Mouse (Mus musculus): ENCODE data around the gene Ephb3. TPM values are rescaled to one million over a fixed set of nuclear protein-coding genes. Genes with fewer than 3 reads are reported as not detected.

Ephb3 gene
- polyA plus RNA-seq, 1 experiment from 2014 or later, result 14.6 TPM

DNA sequence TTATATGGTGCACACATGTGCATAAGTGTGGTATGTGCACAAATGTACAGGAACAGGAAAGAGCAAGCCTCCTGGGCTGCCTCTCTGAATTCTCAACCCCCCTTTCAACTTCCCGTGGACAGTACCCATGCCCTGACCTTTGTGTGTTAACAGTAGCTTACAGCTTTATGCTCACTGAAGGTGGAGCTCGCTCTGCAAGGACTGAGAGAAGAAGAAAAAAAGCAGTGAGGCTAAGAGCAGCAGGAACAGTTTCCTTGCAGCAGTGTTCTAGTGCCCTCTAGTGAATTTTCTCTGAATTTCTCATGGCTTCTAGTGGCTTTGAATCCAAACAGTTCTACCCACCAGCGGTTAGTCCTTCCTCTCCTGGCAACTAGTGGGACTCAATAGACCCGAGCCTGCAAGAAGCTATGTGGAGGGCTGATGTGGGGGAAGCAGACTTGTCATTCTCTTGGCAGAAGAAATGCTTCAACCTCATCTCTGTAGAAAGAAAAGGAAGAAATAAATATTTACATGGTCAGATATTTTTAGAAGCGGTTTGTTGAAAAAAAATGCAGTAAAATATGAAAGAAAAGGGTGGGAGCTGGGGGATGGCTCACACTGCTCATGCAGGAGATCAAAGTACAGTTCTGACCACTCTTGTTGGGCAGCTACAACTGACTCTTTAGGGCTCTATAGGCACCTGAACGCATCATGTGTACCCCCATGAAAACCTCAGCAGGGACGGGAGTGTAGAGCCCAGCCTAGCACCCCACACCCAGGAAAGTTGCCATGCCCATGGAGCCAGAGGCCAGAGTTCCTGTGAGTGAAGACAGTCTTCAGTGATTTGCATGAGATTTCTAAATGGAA, 11.8 kb upstream of the Ephb3 start:
- Histone ChIP-seq H3K4me1 (peaks cover 5% of the 10 kb centered on the region; the same call in 1 of the 2 replicates), H3K36me3 (no peaks in the 10 kb centered on the region), H3K27me3 (ENCODE audit: low read depth, poor library complexity, severe bottlenecking) (no peaks in the 10 kb centered on the region), H3K4me3 (no peak overlapping the region), H3K27ac (replicated peaks) (no peak overlapping the region), H3K9me3 (replicated peaks) (no peaks in the 10 kb centered on the region)
- WGBS, result 44% methylated on average over 7 of the region's 7 CpGs
- DNase-seq (ENCODE audit: low spot score), result peak; percentile 39

- Histone ChIP-seq H3K9me3 (replicated peaks) (no peaks in the 10 kb centered on the region), H3K4me3 (no peak overlapping the region), H3K27ac (replicated peaks) (no peak overlapping the region), H3K36me3 (no peaks in the 10 kb centered on the region), H3K4me1 (peaks cover 5% of the 10 kb centered on the region; the same call in 1 of the 2 replicates), H3K27me3 (ENCODE audit: low read depth, poor library complexity, severe bottlenecking) (no peaks in the 10 kb centered on the region)
- 91% methylated on average over 12 of the region's 12 CpGs for WGBS
- DNase-seq (ENCODE audit: low spot score), result no peak
These were observed 10.4 kb upstream of the Ephb3 start for GRCm38 (mm10) chr16:21194182-21194581.

GRCm38 (mm10) chr16:21195260-21195866, 9.2 kb upstream of the Ephb3 start:
- DNase-seq (ENCODE audit: low spot score), result no peak
- H3K4me3 ChIP-seq, result no peak overlapping the region

GRCm38 (mm10) chr16:21196576-21196975, 8.0 kb upstream of the Ephb3 start:
- Histone ChIP-seq H3K9me3 (replicated peaks) (no peaks in the 10 kb centered on the region), H3K27me3 (ENCODE audit: low read depth, poor library complexity, severe bottlenecking) (peaks cover 6% of the 10 kb centered on the region; the same call in 1 of the 2 replicates), H3K27ac (replicated peaks) (no peak overlapping the region), H3K4me3 (no peak overlapping the region), H3K36me3 (no peaks in the 10 kb centered on the region), H3K4me1 (peaks cover 5% of the 10 kb centered on the region; the same call in 1 of the 2 replicates)
- WGBS, result 89% methylated on average over 3 of the region's 3 CpGs
- DNase-seq (ENCODE audit: low spot score), result no peak

More at GRCm38 (mm10) chr16:21195260-21195866, 9.2 kb upstream of the Ephb3 start:
- H3K9me3 ChIP-seq (replicated peaks), result no peaks in the 10 kb centered on the region
- H3K36me3 ChIP-seq, result no peaks in the 10 kb centered on the region
- H3K27me3 ChIP-seq (ENCODE audit: low read depth, poor library complexity, severe bottlenecking), result peaks cover 6% of the 10 kb centered on the region; the same call in 1 of the 2 replicates
- peaks cover 5% of the 10 kb centered on the region; the same call in 1 of the 2 replicates for H3K4me1 ChIP-seq
- 74% methylated on average over 8 of the region's 8 CpGs for WGBS
- H3K27ac ChIP-seq (replicated peaks), result no peak overlapping the region

DNA sequence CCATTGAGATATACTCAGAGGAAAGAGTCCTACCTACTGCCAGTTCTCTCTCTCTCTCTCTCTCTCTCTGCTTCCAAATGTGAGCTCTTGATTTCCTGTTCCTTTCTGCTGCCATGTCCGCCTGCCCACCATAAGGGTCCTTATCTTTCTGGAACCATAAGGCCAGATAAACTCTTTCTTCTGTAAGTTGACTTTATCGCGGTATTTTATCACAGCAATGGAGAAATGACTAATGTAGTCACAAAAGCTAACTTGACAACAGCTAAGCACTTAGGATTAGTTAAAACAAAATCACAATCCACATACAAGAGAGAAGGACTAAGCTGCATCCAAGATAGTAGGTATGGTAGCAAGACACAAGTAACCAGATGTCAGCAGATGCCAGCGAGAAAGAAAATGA, 7.0 kb upstream of the Ephb3 start:
- Histone ChIP-seq H3K27ac (replicated peaks) (no peak overlapping the region), H3K4me3 (no peak overlapping the region), H3K36me3 (no peaks in the 10 kb centered on the region), H3K27me3 (ENCODE audit: low read depth, poor library complexity, severe bottlenecking) (peaks cover 14% of the 10 kb centered on the region), H3K9me3 (replicated peaks) (no peaks in the 10 kb centered on the region), H3K4me1 (peaks cover 5% of the 10 kb centered on the region; the same call in 1 of the 2 replicates)
- no peak for DNase-seq (ENCODE audit: low spot score)
- 90% methylated on average over 4 of the region's 4 CpGs for WGBS

GRCm38 (mm10) chr16:21198006-21198405, 6.5 kb upstream of the Ephb3 start:
- no peaks in the 10 kb centered on the region for H3K36me3 ChIP-seq
- 92% methylated on average over 7 of the region's 7 CpGs for WGBS
- no peaks in the 10 kb centered on the region for H3K9me3 ChIP-seq (replicated peaks)
- peaks cover 5% of the 10 kb centered on the region; the same call in 1 of the 2 replicates for H3K4me1 ChIP-seq
- no peak for DNase-seq (ENCODE audit: low spot score)
- H3K4me3 ChIP-seq, result no peak overlapping the region
- no peak overlapping the region for H3K27ac ChIP-seq (replicated peaks)
- H3K27me3 ChIP-seq (ENCODE audit: low read depth, poor library complexity, severe bottlenecking), result peaks cover 18% of the 10 kb centered on the region

DNA sequence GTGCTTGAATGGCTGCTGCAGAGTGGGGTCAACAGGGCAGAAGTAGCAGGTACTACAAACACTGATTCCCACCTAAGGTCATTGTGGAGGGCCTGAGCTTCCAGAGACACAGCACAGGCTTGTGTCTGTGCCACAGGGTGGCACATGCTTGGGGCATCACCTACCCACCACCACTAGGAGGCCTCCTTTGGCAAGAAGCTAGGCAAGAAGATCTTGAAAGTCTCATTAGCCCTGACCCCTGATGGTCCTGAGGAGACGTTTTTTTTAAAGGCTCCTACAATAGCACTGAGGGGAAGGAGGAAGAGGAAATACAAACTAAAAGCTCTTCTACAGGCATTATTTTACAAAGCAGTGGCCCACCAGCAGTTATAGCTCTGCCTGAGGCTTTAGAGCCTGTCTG, 6.0 kb upstream of the Ephb3 start:
- Histone ChIP-seq H3K9me3 (replicated peaks) (no peaks in the 10 kb centered on the region), H3K36me3 (no peaks in the 10 kb centered on the region), H3K27me3 (ENCODE audit: low read depth, poor library complexity, severe bottlenecking) (peaks cover 24% of the 10 kb centered on the region), H3K4me1 (peaks cover 5% of the 10 kb centered on the region; the same call in 1 of the 2 replicates), H3K4me3 (no peak overlapping the region), H3K27ac (replicated peaks) (no peak overlapping the region)
- DNase-seq (ENCODE audit: low spot score), result no peak
- WGBS, result 3% methylated on average over 1 of the region's 1 CpGs

DNA sequence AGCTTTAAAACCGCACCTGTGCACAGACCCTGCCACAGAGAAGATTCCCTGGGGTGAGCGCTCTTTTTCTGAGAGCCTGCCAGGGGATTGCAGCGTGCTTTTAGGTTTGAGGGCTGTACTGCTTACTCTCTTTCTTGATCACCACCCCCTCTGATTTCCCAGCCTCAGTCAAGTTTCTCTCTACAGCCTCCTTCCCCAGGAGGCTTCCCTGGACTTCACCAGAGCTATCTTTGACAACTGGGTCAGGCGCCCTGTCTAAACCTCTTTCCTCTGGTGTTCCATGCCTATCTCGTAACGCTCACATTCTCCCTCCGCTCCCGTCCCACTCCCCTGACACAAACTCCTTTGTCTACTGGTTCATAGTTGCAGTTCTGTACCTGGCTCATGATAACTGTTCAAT, 5.1 kb upstream of the Ephb3 start:
- Histone ChIP-seq H3K4me3 (no peak overlapping the region), H3K9me3 (replicated peaks) (no peaks in the 10 kb centered on the region), H3K4me1 (peaks cover 5% of the 10 kb centered on the region; the same call in 1 of the 2 replicates), H3K27ac (replicated peaks) (no peak overlapping the region), H3K36me3 (no peaks in the 10 kb centered on the region), H3K27me3 (ENCODE audit: low read depth, poor library complexity, severe bottlenecking) (peaks cover 26% of the 10 kb centered on the region)
- 62% methylated on average over 8 of the region's 8 CpGs for whole genome bisulfite sequencing
- DNase-seq (ENCODE audit: low spot score), result no peak

DNA sequence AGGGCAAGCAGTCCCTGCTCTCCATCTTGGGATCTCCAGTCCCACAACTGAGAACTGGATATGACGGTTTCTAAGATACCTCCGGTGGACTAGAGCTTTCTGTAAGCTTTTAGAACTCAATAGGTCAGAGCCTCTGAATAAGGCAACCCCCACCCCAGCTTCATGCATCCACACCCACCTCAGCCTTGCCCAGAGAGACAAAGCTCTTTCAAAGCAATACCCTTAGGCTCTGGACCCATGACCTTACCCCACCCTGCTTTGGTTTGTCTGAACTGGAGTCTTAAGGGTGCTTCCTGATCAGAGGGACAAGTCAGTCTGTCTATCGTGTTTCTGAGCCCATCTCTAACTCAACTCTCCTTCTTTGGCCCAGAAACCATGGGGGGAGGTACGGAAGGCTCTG, 1.8 kb upstream of the Ephb3 start:
- no peak overlapping the region for H3K27ac ChIP-seq (replicated peaks)
- H3K4me3 ChIP-seq, result no peak overlapping the region
- H3K9me3 ChIP-seq (replicated peaks), result no peaks in the 10 kb centered on the region
- WGBS, result 87% methylated on average over 4 of the region's 4 CpGs
- H3K36me3 ChIP-seq, result no peaks in the 10 kb centered on the region
- peaks cover 36% of the 10 kb centered on the region for H3K27me3 ChIP-seq (ENCODE audit: low read depth, poor library complexity, severe bottlenecking)
- DNase-seq (ENCODE audit: low spot score), result no peak
- H3K4me1 ChIP-seq, result peaks cover 24% of the 10 kb centered on the region

GRCm38 (mm10) chr16:21205093-21205886, 735 bp downstream of the Ephb3 start:
- 0 out of 2 replicates have a peak, but pooled peaks cover 4% of the 10 kb centered on the region for H3K36me3 ChIP-seq
- H3K27me3 ChIP-seq (ENCODE audit: low read depth, poor library complexity, severe bottlenecking), result peaks cover 45% of the 10 kb centered on the region
- no peaks in the 10 kb centered on the region for H3K9me3 ChIP-seq (replicated peaks)
- H3K27ac ChIP-seq (replicated peaks), result peak overlapping the region; percentile 92
- H3K4me1 ChIP-seq, result peaks cover 48% of the 10 kb centered on the region
- under 1% methylated on average over 59 of the region's 60 CpGs for WGBS
- peak overlapping the region; percentile 82 for H3K4me3 ChIP-seq
- DNase-seq (ENCODE audit: low spot score), result no peak

DNA sequence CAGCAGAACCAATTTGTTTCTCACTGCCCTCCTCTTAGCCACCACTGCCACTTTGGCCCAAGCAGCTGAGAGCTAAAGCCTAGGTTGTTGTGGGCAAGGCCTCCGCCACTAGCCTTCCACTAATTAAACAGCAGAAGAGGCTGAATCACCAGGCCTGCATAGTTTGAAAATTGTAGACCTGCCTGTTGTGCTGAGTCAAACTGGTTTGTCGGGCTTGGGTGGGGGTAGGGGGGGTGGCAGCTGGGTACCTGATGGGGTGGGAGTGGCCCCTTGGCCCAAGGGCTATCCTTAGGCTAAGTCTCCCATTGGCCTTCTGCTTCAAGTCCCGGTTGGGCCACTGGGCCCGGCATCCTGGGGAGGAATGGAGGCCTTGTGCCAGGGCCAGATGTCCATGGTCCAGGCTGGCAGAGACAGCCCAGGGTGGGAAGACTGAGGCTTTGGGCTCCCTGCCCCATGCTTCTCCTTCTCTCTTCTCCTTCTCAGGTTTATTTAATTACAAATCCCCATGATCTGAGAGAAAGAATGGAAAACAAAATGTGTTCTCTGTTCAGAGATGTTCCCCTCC, 3.5 kb downstream of the Ephb3 start:
- Histone ChIP-seq H3K27me3 (ENCODE audit: low read depth, poor library complexity, severe bottlenecking) (peaks cover 32% of the 10 kb centered on the region), H3K36me3 (0 out of 2 replicates have a peak, but pooled peaks cover 4% of the 10 kb centered on the region), H3K4me1 (peaks cover 76% of the 10 kb centered on the region), H3K27ac (replicated peaks) (peak overlapping the region; percentile 18; the same call in 1 of the 2 replicates), H3K4me3 (peak overlapping the region; percentile 82; the same call in 1 of the 2 replicates), H3K9me3 (replicated peaks) (no peaks in the 10 kb centered on the region)
- 77% methylated on average over 4 of the region's 4 CpGs for WGBS
- no peak for DNase-seq (ENCODE audit: low spot score)

- no peak overlapping the region; the same call in 1 of the 2 replicates for H3K27ac ChIP-seq (replicated peaks)
- H3K27me3 ChIP-seq (ENCODE audit: low read depth, poor library complexity, severe bottlenecking), result peaks cover 33% of the 10 kb centered on the region
- peaks cover 77% of the 10 kb centered on the region for H3K4me1 ChIP-seq
- peaks cover 12% of the 10 kb centered on the region for H3K36me3 ChIP-seq
- 91% methylated on average over 3 of the region's 3 CpGs for WGBS
- no peaks in the 10 kb centered on the region for H3K9me3 ChIP-seq (replicated peaks)
- no peak for DNase-seq (ENCODE audit: low spot score)
- H3K4me3 ChIP-seq, result no peak overlapping the region
These were observed 4.7 kb downstream of the Ephb3 start for GRCm38 (mm10) chr16:21209290-21209689.

Data from midbrain, embryonic 10.5 days (tissue).